Mouse (Mus musculus) heart, postnatal 0 days (tissue): ENCODE data around the gene Itprip.

ENCODE experiments used
- CTCF ChIP-seq: IDR thresholded peaks from 2 replicates; pipeline ENCODE4 v1.5.1; 2016; ENCODE audit warnings: antibody characterized with exemption, control low read depth, low read depth
- EP300 ChIP-seq: IDR thresholded peaks from 2 replicates; pipeline ENCODE4 v1.6.1; 2016; ENCODE audit warnings: antibody characterized with exemption, low read depth

GRCm38 (mm10) chr19:47937443-47938406 lies 18.6 kb upstream of the Itprip start, which contains the start of gene Cfap58:
- TF ChIP-seq CTCF = 0 out of 2 replicates have a peak, but pooled peaks have one; percentile 5
- TF ChIP-seq EP300 = no peak
